Mouse (Mus musculus) lung, adult 18-20 months (tissue): ENCODE data around the gene Kcnh4.

Experiments
- DNase-seq, 2 experiments: peaks; one replicate each; pipeline ENCODE4 v3.0.0; 2022; ENCODE audit warnings: mixed read lengths in 2 of 2

Gene Kcnh4

DNA sequence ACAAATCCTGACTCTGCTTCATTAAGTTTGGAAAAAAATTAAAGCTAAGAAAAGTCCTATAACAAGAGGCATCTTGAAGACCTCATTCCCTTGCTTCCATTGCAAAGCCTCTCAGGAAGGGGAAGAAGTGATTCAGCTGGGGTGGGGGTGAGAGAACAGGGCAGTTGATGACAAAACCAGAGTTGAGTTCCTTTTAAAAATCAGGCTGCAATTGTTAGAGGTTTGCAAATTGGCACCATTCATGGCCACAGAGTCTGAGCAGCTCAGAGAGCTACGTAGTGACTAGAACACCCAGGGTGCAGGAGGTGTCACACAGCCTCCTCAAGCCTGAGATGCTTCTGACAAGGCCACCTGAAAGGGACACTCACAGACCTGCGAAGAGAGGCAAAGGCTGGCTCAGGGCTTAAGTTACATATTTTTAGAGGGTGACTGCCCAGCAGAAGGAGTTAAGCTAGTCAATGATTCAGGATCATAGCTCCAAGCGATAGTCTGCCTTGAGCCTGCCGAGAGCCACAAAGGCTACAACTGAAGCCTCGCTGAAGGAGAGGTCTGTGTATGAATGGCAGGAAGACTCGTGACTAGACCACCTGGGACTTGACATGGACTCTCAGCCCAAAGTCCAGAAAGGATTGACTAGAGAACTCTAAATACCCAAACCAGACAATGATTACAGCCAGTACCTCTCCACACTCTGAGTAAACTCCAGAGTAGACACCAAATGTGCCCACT, 29.1 kb downstream of the Kcnh4 start:
- DNase-seq: no peak

DNA sequence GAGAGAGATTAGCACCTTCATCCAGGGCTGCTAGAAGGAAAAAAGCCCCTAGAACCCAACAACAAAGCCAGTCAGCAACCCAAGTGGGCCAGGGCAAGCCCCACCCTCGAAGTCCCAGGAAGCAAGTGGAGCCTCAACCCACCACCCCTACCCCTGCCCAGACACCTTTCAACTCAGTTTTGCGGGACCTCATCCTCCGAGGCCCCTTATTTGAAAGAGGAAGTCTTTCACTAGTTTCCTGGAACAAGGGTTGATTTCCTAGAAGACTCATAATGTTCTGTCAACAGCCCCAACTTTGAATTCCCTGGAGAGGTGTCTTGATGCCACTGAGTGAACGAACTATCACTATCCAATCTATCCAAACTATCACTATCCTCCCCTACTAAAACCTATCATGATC, 29.8 kb downstream of the Kcnh4 start:
- DNase-seq: no peak

DNA sequence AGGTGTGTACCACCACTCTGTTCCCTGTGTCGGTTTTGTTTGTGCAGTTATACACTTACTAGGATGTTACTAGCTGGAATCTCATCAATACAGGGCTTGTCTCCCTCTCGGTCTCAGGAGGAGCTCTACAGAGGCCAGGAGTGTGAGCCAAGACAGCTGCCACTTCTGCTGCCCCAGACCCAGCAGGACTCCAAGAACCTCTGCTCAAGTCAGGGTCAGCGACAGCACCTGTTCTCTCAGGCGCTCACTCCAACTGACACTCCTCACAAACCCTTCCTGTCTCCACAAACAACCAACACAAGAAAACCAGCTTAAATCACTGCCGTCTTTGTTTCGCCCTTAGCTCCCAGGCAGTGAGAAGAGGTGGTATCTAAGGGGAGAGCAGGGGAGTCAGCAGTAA, 31.1 kb downstream of the Kcnh4 start:
- no peak for DNase-seq

- DNase-seq: no peak
Observed at GRCm38 (mm10) chr11:100727201-100727600, 32.5 kb downstream of the Kcnh4 start.

GRCm38 (mm10) chr11:100724919-100725512, 34.7 kb downstream of the Kcnh4 start:
- DNase-seq: peak; percentile 52 to 78

DNA sequence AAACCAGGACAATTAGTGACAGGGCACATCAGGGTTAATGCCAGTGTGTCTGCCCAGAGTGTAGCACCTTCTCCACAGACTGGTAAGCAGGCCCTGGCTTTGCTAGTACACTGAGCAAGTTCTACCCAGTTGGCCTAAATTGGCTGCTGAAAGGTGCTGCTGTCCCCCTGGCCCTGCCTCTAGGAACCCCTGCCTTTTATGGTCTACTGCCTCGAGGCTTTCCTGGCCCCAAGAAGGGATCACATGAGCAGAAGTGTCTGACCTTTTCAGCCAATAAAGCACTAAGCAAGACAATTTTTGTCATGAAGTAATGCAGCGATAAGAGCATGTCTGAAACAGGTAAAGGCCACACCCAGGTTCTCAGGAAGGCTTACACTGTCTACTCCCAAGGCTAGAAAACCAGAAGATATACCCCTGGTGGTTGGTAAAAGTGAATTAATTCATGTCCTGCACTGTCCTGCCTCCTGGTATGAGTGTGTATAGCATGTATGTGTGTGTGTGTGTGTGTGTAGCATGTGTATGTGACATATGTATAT, 37.2 kb downstream of the Kcnh4 start:
- no peak for DNase-seq

DNA sequence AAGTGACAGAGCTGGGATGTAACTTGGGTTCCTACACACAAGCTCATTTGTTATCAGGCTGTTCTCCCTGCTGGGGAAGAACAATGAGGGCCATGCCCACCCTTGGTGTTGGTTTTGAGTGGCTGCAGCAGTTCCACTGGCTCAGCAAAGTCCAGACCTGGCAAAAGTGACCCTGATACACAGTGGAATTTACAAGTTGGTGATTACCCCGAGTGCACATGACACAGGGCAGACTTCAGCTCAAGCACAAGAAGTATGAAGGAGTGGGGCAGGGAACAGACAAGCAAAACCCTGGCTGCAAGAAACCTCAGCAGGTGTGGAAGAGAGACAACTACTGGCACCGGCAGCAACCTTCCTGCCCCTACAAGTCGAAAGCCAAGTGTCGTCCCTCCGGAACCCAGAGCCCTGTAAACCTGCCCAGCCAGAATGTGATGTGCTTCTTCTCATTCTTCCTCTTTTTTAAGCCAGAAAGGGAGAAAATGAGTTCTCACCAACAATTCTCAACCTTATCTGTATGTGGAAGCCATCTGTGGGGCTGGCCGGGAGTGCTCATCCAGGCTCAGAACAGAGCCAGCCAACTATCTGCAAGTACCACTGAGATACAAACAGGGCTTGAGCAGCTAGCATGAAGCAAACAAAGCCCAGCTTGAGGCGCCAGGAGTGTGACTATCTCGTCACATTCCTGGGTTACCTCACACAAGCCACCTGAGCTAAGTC, 37.8 kb downstream of the Kcnh4 start:
- no peak for DNase-seq

- DNase-seq: no peak
Observed at GRCm38 (mm10) chr11:100721254-100721653, 38.5 kb downstream of the Kcnh4 start.

GRCm38 (mm10) chr11:100720345-100720744, 39.4 kb downstream of the Kcnh4 start:
- DNase-seq: no peak

DNA sequence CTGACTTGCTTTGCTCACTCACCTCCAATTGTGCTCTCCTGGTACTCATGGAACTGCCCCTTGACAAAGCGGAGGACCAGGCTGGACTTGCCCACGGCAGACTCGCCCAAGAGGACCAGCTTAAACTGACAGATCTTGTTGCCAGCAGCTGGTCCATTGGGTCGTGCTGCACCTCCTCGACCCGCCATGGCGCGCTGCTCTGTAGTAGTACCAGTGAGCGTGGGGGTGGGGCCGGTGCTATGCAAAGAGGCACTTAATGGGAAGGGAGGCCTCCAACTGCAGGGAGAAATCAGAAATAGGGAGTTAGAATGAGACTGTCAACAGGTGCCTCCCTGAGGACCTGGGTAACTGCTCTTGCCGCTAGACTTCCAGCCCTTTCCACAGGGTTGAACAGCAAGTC, 39.8 kb downstream of the Kcnh4 start:
- peak in 1 of 2 experiments; percentile 48 for DNase-seq

GRCm38 (mm10) chr11:100719312-100719711, 40.4 kb downstream of the Kcnh4 start:
- no peak for DNase-seq

- no peak for DNase-seq
Observed at GRCm38 (mm10) chr11:100718866-100719265, 40.9 kb downstream of the Kcnh4 start.

DNA sequence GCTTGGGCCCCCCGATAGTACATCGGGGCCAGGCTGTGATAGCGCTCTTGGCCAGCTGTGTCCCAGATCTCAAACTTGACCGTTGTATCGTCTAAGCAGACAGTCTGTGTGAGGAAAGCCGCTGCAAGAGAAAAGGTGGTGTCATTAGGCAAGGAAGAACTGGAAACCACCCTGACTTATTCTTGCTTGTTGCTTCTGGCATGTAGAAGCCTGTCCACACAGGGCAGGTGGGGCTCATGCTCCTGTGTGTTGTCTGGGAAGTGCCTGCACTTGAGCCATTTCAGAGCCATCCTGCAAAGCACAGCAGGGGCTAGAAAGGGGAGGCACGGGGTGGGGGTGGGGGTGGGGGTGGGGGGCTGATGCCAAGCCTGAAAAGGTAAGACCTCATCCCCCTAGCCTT, 41.3 kb downstream of the Kcnh4 start:
- DNase-seq: no peak

DNA sequence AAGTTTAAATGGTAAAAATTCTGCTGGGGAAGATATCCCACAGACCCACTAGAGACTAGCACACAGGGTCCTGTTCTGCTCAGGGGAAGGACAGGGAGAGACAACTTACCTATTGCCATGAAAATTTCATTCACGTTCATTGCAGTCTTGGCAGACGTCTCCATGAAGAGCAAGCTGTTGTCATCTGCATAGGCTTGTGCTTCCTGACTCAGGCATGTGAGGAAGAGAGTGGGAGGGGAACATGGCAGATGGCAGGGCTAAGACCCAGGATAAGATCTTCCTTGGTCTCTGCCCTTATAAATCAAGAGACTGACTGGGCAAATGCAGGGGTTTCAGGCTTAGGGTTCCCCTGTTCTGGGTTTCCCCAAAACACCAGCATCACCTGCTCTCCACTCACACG, 43.1 kb downstream of the Kcnh4 start:
- DNase-seq: no peak

- DNase-seq: no peak
Observed at GRCm38 (mm10) chr11:100714948-100715347, 44.8 kb downstream of the Kcnh4 start.

- DNase-seq: peak; percentile 77 to 82
Observed at GRCm38 (mm10) chr11:100714534-100714915, 45.2 kb downstream of the Kcnh4 start.

DNA sequence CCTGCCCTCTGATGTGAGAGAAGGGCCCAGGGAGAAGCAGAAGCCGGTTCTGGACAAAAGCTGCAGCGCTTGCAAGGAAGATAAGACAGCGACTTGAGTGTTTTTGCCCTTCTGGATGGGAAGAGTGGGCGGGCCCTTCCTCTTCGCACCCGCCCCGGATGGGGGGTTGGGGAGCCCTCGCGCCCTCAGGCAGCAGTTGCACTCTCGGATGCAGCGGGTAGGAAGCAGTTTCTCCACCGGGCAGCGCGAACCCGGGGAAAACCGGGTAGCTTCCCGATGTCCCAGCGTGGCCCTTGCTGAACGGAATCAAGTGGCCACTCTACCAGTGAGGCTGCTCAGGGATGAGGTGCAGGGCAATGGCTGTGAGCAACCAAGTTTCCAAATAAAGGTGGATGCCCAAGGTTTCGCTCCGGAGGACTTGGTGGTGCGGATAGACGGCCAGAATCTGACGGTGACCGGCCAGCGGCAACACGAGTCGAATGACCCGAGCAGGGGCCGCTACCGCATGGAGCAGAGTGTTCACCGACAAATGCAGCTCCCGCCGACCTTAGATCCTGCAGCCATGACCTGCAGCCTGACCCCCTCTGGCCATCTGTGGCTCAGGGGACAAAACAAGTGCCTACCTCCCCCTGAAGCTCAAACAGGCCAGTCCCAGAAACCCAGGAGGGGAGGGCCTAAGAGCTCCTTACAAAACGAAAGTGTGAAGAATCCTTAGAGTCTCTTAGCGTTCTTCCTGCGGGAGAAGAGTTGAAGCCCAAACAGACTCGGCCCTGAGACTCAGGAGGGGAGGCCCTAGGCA, 45.8 kb downstream of the Kcnh4 start, which contains the start of gene Hspb9:
Gene Hspb9 (plus strand): TSS at position 116 of the 799 bp plus-strand sequence.
- DNase-seq: peak; percentile 79 to 82

DNA sequence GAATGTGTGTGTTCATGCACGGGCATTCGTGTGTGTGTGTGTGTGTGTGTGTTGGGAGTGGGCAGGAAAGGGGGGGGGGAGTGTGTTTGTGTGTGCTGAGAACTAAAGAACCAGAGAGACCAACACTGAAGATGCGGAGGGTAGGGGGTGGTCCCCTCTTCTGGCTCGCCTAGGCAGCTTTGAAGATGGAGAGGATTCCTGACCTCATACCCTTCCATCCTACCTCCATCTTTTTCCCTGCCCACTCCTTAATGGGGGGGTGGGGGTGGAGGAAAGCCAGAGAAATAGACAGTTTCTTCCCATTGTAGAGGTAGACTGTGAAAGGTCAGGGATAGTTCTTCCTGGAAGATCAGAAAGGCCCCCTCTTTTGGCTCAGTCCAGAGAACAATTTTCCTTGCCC, 46.6 kb downstream of the Kcnh4 start:
- DNase-seq: no peak

DNA sequence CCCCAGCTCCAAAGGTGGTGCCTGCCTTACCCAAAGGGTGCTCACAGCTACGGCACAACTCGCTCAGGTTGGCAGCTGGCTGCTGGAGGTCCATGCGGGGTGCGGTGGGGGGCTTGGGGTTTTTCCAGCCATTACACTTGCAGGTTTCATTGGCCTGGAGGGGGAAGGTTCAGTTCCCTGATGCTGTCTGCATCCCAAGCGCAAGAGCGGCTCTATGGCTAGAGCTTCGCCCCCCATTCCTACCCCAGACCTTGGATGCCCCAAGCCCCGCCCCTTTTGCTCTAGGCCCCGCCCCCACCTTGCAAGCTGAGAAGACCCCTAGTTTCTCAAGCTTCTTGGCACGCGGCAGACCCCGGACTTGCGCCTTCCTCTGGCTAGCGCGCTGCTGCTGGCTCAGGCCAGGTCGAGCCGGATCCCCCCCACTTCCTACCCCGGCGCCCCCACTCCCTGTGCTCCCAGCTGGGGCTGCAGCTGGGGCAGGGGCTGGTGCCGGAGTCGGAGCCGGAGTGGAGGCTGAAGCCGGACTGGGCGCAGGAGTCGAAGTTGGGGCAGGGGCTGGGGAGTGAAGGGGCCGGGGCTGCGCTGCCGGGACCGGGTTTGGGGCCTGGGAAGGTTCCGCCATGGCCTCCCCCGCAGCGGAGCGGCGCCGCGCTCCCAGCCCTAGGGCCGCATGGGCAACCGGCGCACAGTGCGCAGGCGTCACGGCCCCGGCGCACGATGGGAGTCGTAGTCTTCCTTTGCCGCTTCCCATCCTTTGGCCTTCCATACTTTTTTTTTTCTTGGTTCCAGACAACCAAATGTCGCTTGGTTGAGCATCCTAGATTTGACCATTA, 47.7 kb downstream of the Kcnh4 start, which contains the start of gene Kat2a:
Gene Kat2a (minus strand): TSS at position 683 of the 833 bp plus-strand sequence.
- DNase-seq: peak; percentile 79 to 87

DNA sequence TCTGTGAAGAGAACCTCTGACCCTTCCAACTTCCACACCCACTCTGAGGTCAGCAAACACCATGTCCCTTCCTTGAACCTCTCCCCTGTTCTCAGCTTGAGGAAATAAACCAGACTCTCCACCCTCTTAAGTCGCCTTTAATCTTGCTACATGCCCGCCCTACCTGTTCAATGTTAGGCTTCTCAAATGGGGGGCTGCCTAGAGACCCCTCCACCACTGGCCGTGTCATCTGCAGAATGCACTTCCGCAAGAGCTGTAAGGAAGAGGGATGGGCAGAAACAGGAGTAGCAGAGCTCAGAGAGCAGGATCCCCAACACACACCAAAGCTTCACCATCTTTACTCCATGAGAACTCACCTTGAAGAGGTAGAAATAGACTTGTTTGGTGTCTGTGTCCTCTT, 48.8 kb downstream of the Kcnh4 start:
- DNase-seq: no peak

GRCm38 (mm10) chr11:100710528-100710927, 49.2 kb downstream of the Kcnh4 start:
- no peak for DNase-seq
